Mouse (Mus musculus) adrenal gland, postnatal 0 days (tissue): Measurements from ENCODE around the gene Myod1. TPM values are rescaled to one million over a fixed set of nuclear protein-coding genes. Genes with fewer than 3 reads are reported as not detected.

ENCODE experiments used
- polyA plus RNA-seq: library from polyadenylated mRNA; unstranded; fragments of >200 nt; fragmentation: Nextera tagmentation; extraction: Ambion mirVana; gene quantifications from 2 replicates; pipeline ENCODE4 v1.2.1, GENCODE M21; 2015

Myod1 gene
- polyA plus RNA-seq, result 0.28 TPM in 1 of 2 replicates, not detected in the other

GRCm38 (mm10) chr7:46376172-46377007, at the start of gene Myod1:
TSS of gene Myod1 (plus strand) at chr7:46376474.

GRCm38 (mm10) chr7:46396231-46396927, 20.1 kb downstream of the Myod1 start, which contains the start of gene Kcnc1:
TSS of gene Kcnc1 (plus strand) at chr7:46396497.

Other genes starting within 250 kb of the Myod1 start
- 0.51 and 1.8 TPM in 2 replicates for gene Abcc8, start 196.4 kb upstream of the Myod1 start, polyA plus RNA-seq
- gene Ush1c, start 138.0 kb upstream of the Myod1 start, polyA plus RNA-seq, result 0.19 and 0.25 TPM in 2 replicates
- 0.01 and 0.05 TPM in 2 replicates for gene Otog, start 135.5 kb upstream of the Myod1 start, polyA plus RNA-seq
- 0.93 and 1.8 TPM in 2 replicates for gene Kcnc1, start 20.0 kb downstream of the Myod1 start, polyA plus RNA-seq